Mouse (Mus musculus) olfactory bulb, adult 2 months (tissue): Measurements from ENCODE around the gene Cdc37. TPM values are rescaled to one million over a fixed set of nuclear protein-coding genes. Genes with fewer than 3 reads are reported as not detected.

Experiments
- H3K27ac ChIP-seq: fragments of 200-500 bp; 2 replicates; pipeline ENCODE4 v1.5.1; 2012; ENCODE audit warnings: low read depth, low read length; ENCODE audit not compliant: insufficient read depth
- H3K4me1 ChIP-seq: fragments of 200-500 bp; 2 replicates; pipeline ENCODE4 v1.6.1; 2012; ENCODE audit warnings: low read length; ENCODE audit not compliant: control insufficient read depth, insufficient read depth
- H3K4me3 ChIP-seq: fragments of 200-500 bp; 2 replicates; pipeline ENCODE4 v1.5.1; 2012; ENCODE audit warnings: mild to moderate bottlenecking, low read depth, low read length, moderate library complexity; ENCODE audit not compliant: insufficient read depth
- CTCF ChIP-seq: fragments of 200-500 bp; IDR thresholded peaks from 2 replicates; pipeline ENCODE4 v1.5.1; 2012; ENCODE audit warnings: low read depth, mild to moderate bottlenecking, low read length, moderate library complexity; ENCODE audit not compliant: insufficient read depth
- POLR2A ChIP-seq: fragments of 200-500 bp; IDR thresholded peaks from 2 replicates; pipeline ENCODE4 v1.6.1; 2012; ENCODE audit warnings: mild to moderate bottlenecking, low read depth, low read length, moderate library complexity; ENCODE audit not compliant: insufficient read depth
- WGBS: fragments of 180-500 bp; shearing (Covaris S2); methylation state at CpG from one replicate; pipeline ENCODE4 v1.1.7; 2018; 5-methylcytosine and 5-hydroxymethylcytosine counted together
- polyA plus RNA-seq: library from polyadenylated mRNA; stranded (reverse); fragments of >200 nt; gene quantifications from 2 replicates; pipeline ENCODE4 v1.2.4, GENCODE M21; 2012; ENCODE audit warnings: low replicate concordance; ENCODE audit not compliant: missing spikeins, insufficient read depth, insufficient read length

The Cdc37 gene
- 282 TPM in 1 of 2 replicates, not detected in the other for polyA plus RNA-seq

- H3K4me3 ChIP-seq, result peak within 1 kb of the TSS; percentile 64
- no peak within 1 kb of the TSS for H3K27ac ChIP-seq
- 2% methylated on average over 56 of the region's 56 CpGs for WGBS
- H3K4me1 ChIP-seq, result peaks cover 31% of the 10 kb centered on the region
- TF ChIP-seq CTCF (no peak), POLR2A (peak; percentile 50; the same call in 1 of the 2 replicates)
These were observed at the start of gene Cdc37 for GRCm38 (mm10) chr9:21149654-21150419. Cdc37 (minus strand) TSS chr9:21149982.

GRCm38 (mm10) chr9:21198960-21199359 lies 49.2 kb upstream of the Cdc37 start:
- H3K4me3 ChIP-seq, result no peak overlapping the region
- TF ChIP-seq CTCF (no peak), POLR2A (no peak)
- no peak overlapping the region for H3K27ac ChIP-seq
- peaks cover 12% of the 10 kb centered on the region for H3K4me1 ChIP-seq
- WGBS, result 82% methylated on average over 3 of the region's 3 CpGs

GRCm38 (mm10) chr9:21197981-21198380 lies 48.2 kb upstream of the Cdc37 start:
- TF ChIP-seq CTCF (no peak), POLR2A (no peak)
- Histone ChIP-seq H3K27ac (peak overlapping the region; percentile 44), H3K4me1 (peaks cover 12% of the 10 kb centered on the region), H3K4me3 (peak overlapping the region; percentile 56)
- WGBS, result 8% methylated on average over 4 of the region's 4 CpGs

- 15% methylated on average over 18 of the region's 19 CpGs for WGBS
- H3K4me1 ChIP-seq, result peaks cover 12% of the 10 kb centered on the region
- TF ChIP-seq CTCF, result no peak
- peak; percentile 64 for TF ChIP-seq POLR2A
- peak overlapping the region; percentile 44 for H3K27ac ChIP-seq
- peak overlapping the region; percentile 56 for H3K4me3 ChIP-seq
These were observed 47.0 kb upstream of the Cdc37 start for GRCm38 (mm10) chr9:21196521-21197433.

- peak overlapping the region; percentile 8 for H3K27ac ChIP-seq
- 27% methylated on average over 7 of the region's 7 CpGs for whole genome bisulfite sequencing
- 0 out of 2 replicates have a peak overlapping the region, but pooled peaks have one; percentile 56 for H3K4me3 ChIP-seq
- peaks cover 12% of the 10 kb centered on the region for H3K4me1 ChIP-seq
These were observed 46.1 kb upstream of the Cdc37 start for GRCm38 (mm10) chr9:21195736-21196505.

- WGBS, result 69% methylated on average over 4 of the region's 4 CpGs
- Histone ChIP-seq H3K4me3 (no peak overlapping the region), H3K4me1 (peaks cover 12% of the 10 kb centered on the region), H3K27ac (no peak overlapping the region)
- no peak for TF ChIP-seq POLR2A
- TF ChIP-seq CTCF, result no peak
These were observed 45.2 kb upstream of the Cdc37 start for GRCm38 (mm10) chr9:21194787-21195493.

- WGBS, result 87% methylated on average over 3 of the region's 3 CpGs
- Histone ChIP-seq H3K4me1 (peaks cover 12% of the 10 kb centered on the region), H3K4me3 (no peak overlapping the region), H3K27ac (no peak overlapping the region)
- TF ChIP-seq CTCF, result no peak
- TF ChIP-seq POLR2A, result no peak
These were observed 44.0 kb upstream of the Cdc37 start for GRCm38 (mm10) chr9:21193786-21194185.

- peaks cover 18% of the 10 kb centered on the region for H3K4me1 ChIP-seq
- WGBS, result 72% methylated on average over 3 of the region's 3 CpGs
- no peak overlapping the region for H3K27ac ChIP-seq
- H3K4me3 ChIP-seq, result no peak overlapping the region
- TF ChIP-seq POLR2A (no peak), CTCF (no peak)
These were observed 40.9 kb upstream of the Cdc37 start for GRCm38 (mm10) chr9:21190670-21191069.
